In genomic region chr13:14521746-14522127, GRCm38 (mm10) we compare ENCODE assay signal across 8 mouse cellular contexts. TPM values are rescaled to one million over a fixed set of nuclear protein-coding genes. Genes with fewer than 3 reads are reported as not detected.
DNase-seq lines count a peak whose midpoint lies in the region; ATAC-seq lines count a peak whose summit lies in the region.

No protein-coding gene starts in this region.

- 21% methylated on average over 4 of the region's 4 CpGs for WGBS in forebrain, embryonic 10.5 days
- 28% methylated on average over 4 of the region's 4 CpGs for WGBS in hindbrain, embryonic 12.5 days
- 26% methylated on average over 4 of the region's 4 CpGs for WGBS in midbrain, embryonic 10.5 days

- peak; percentile 21 for ATAC-seq in hindbrain, embryonic 12.5 days (ENCODE audit: low FRiP score)
- no peak for ATAC-seq in activated CD4-positive, CD25-positive, alpha-beta regulatory T cell, adult 4 months

- no peaks in the 10 kb centered on the region for H3K9me3 ChIP-seq in forebrain, embryonic 10.5 days
- no peaks in the 10 kb centered on the region for H3K9me3 ChIP-seq in hindbrain, embryonic 12.5 days (replicated peaks)
- no peaks in the 10 kb centered on the region for H3K9me3 ChIP-seq in midbrain, embryonic 10.5 days (replicated peaks)

- peak overlapping the region; percentile 76 for H3K4me2 ChIP-seq in hindbrain, embryonic 12.5 days (replicated peaks)

- peaks cover 45% of the 10 kb centered on the region for H3K27me3 ChIP-seq in forebrain, embryonic 10.5 days (ENCODE audit: poor library complexity, severe bottlenecking)
- H3K27me3 ChIP-seq in hindbrain, embryonic 12.5 days = peaks cover 5% of the 10 kb centered on the region; the same call in 1 of the 2 replicates
- H3K27me3 ChIP-seq in midbrain, embryonic 10.5 days (ENCODE audit: low read depth, poor library complexity, severe bottlenecking) = peaks cover 36% of the 10 kb centered on the region

- peak overlapping the region; percentile 61 for H3K4me3 ChIP-seq in forebrain, embryonic 10.5 days
- H3K4me3 ChIP-seq in hindbrain, embryonic 12.5 days = peak overlapping the region; percentile 58
- H3K4me3 ChIP-seq in midbrain, embryonic 10.5 days = peak overlapping the region; percentile 71

- H3K9ac ChIP-seq in hindbrain, embryonic 12.5 days = peak overlapping the region; percentile 71

- peak overlapping the region; percentile 78; the same call in 1 of the 2 replicates for H3K27ac ChIP-seq in forebrain, embryonic 10.5 days
- peak overlapping the region; percentile 92 for H3K27ac ChIP-seq in hindbrain, embryonic 12.5 days
- H3K27ac ChIP-seq in midbrain, embryonic 10.5 days (replicated peaks) = peak overlapping the region; percentile 83

- H3K36me3 ChIP-seq in forebrain, embryonic 10.5 days (replicated peaks) = no peaks in the 10 kb centered on the region
- no peaks in the 10 kb centered on the region for H3K36me3 ChIP-seq in hindbrain, embryonic 12.5 days
- H3K36me3 ChIP-seq in midbrain, embryonic 10.5 days = no peaks in the 10 kb centered on the region

- peaks cover 19% of the 10 kb centered on the region for H3K4me1 ChIP-seq in forebrain, embryonic 10.5 days
- peaks cover 7% of the 10 kb centered on the region; the same call in 1 of the 2 replicates for H3K4me1 ChIP-seq in hindbrain, embryonic 12.5 days
- H3K4me1 ChIP-seq in midbrain, embryonic 10.5 days = peaks cover 15% of the 10 kb centered on the region

- DNase-seq in layer of hippocampus, postnatal 10 days (ENCODE audit: low spot score in 2 of 2) = peak; percentile 38 to 46
- no peak for DNase-seq in layer of hippocampus, adult 8-10 months (ENCODE audit: low spot score in 2 of 2)
- no peak for DNase-seq in forebrain, embryonic 10.5 days (ENCODE audit: extremely low spot score, low spot score)
- peak; percentile 14 for DNase-seq in midbrain, embryonic 10.5 days (ENCODE audit: low spot score)
- DNase-seq in thymus, postnatal 0 days (ENCODE audit: low spot score) = no peak
- DNase-seq in gastrocnemius, adult 18-20 months (ENCODE audit: low spot score) = no peak

RNA-seq across cellular contexts. Expression of gene Hecw1, which starts 1.3 kb away (rescaled TPM):
- total RNA-seq in layer of hippocampus, postnatal 10 days (2021) = 100 to 1,000 TPM; 112 TPM
- total RNA-seq in layer of hippocampus, adult 8-10 months (2022) = 10 to 100 TPM; 60.8 to 92.2 (median 69.4) TPM
- polyA plus RNA-seq in forebrain, embryonic 10.5 days (2016; fragmentation: Nextera tagmentation; extraction: Ambion mirVana) = 1.3 and 1.5 TPM in 2 replicates
- polyA plus RNA-seq in hindbrain, embryonic 12.5 days (2016; fragmentation: Nextera tagmentation; extraction: Ambion mirVana) = 23.1 and 29.0 TPM in 2 replicates
- polyA plus RNA-seq in midbrain, embryonic 10.5 days (2016; fragmentation: Nextera tagmentation; extraction: Ambion mirVana) = 2.1 and 5.7 TPM in 2 replicates
- under 1 TPM in 1 of 2 experiments, not detected in 1; 0.26 TPM for polyA plus RNA-seq in activated CD4-positive, CD25-positive, alpha-beta regulatory T cell, adult 4 months (2017; shearing (Covaris generic))
- polyA plus RNA-seq in thymus, postnatal 0 days (2015; fragmentation: Nextera tagmentation; extraction: Ambion mirVana) = 0.05 and 0.06 TPM in 2 replicates
- total RNA-seq in gastrocnemius, adult 18-20 months (2021) = under 1 TPM; 0.07 TPM

Comparison
In these comparisons a context has a peak if more than half of its experiments do, and no peak if none do; other contexts are left out.
1. DNase-seq: peak in layer of hippocampus, postnatal 10 days (2 of 2) and midbrain, embryonic 10.5 days (single experiment); none in layer of hippocampus, adult 8-10 months (0 of 2), forebrain, embryonic 10.5 days (single experiment), thymus, postnatal 0 days (single experiment) and gastrocnemius, adult 18-20 months (single experiment).
2. Peak in every context shown above with its lines, with median percentiles within 50 percentile points of each other: H3K27ac ChIP-seq and H3K4me3 ChIP-seq.